Mouse (Mus musculus) c-Kit-positive CD71-positive TER-119-negative erythroid progenitor cells, embryonic 14.5 days (primary cell): ENCODE measurements around the gene Pcnx.

ENCODE experiments used
- DNase-seq: peaks from one replicate; pipeline ENCODE4 v3.0.0-alpha.2; 2013; ENCODE audit warnings: low read depth

Pcnx gene

GRCm38 (mm10) chr12:81859351-81860307 is at the start of gene Pcnx:
Gene Pcnx (plus strand): TSS chr12:81860023.
- DNase-seq, result peak; percentile 44

GRCm38 (mm10) chr12:81810417-81810816 is 49.4 kb upstream of the Pcnx start:
- no peak for DNase-seq

GRCm38 (mm10) chr12:81814742-81815141 is 45.1 kb upstream of the Pcnx start:
- DNase-seq, result no peak

- DNase-seq, result no peak
Observed at GRCm38 (mm10) chr12:81816330-81817125, 43.3 kb upstream of the Pcnx start.

- no peak for DNase-seq
Observed at GRCm38 (mm10) chr12:81817126-81817505, 42.7 kb upstream of the Pcnx start.

GRCm38 (mm10) chr12:81820700-81821099 is 39.1 kb upstream of the Pcnx start:
- DNase-seq, result no peak

GRCm38 (mm10) chr12:81822176-81822575 is 37.6 kb upstream of the Pcnx start:
- no peak for DNase-seq

- no peak for DNase-seq
Observed at GRCm38 (mm10) chr12:81822778-81823480, 36.9 kb upstream of the Pcnx start.

GRCm38 (mm10) chr12:81828355-81828754 is 31.5 kb upstream of the Pcnx start:
- no peak for DNase-seq

- no peak for DNase-seq
Observed at GRCm38 (mm10) chr12:81832039-81832738, 27.6 kb upstream of the Pcnx start.

- DNase-seq, result no peak
Observed at GRCm38 (mm10) chr12:81833094-81833493, 26.7 kb upstream of the Pcnx start.

GRCm38 (mm10) chr12:81836162-81836561 is 23.7 kb upstream of the Pcnx start:
- no peak for DNase-seq

GRCm38 (mm10) chr12:81837463-81837862 is 22.4 kb upstream of the Pcnx start:
- no peak for DNase-seq

- DNase-seq, result no peak
Observed at GRCm38 (mm10) chr12:81839663-81840062, 20.2 kb upstream of the Pcnx start.

GRCm38 (mm10) chr12:81841046-81841445 is 18.8 kb upstream of the Pcnx start:
- no peak for DNase-seq

GRCm38 (mm10) chr12:81843501-81843900 is 16.3 kb upstream of the Pcnx start:
- no peak for DNase-seq

GRCm38 (mm10) chr12:81844572-81844971 is 15.3 kb upstream of the Pcnx start:
- DNase-seq, result no peak

- no peak for DNase-seq
Observed at GRCm38 (mm10) chr12:81844981-81845380, 14.8 kb upstream of the Pcnx start.

GRCm38 (mm10) chr12:81849629-81850028 is 10.2 kb upstream of the Pcnx start:
- no peak for DNase-seq

GRCm38 (mm10) chr12:81852551-81852950 is 7.3 kb upstream of the Pcnx start:
- no peak for DNase-seq

- DNase-seq, result no peak
Observed at GRCm38 (mm10) chr12:81852977-81853376, 6.8 kb upstream of the Pcnx start.

- DNase-seq, result no peak
Observed at GRCm38 (mm10) chr12:81853543-81853942, 6.3 kb upstream of the Pcnx start.
